Mouse (Mus musculus) lung, embryonic 15.5 days (tissue): ENCODE results near the gene Zbed3. TPM values are rescaled to one million over a fixed set of nuclear protein-coding genes. Genes with fewer than 3 reads are reported as not detected.

Source experiments
- ATAC-seq: fragments of 200-750 bp; cut with Nextera tagmentation; 2 replicates; pipeline ENCODE4 v1.8.0; 2017; ENCODE audit warnings: moderate number of reproducible peaks, borderline replicate concordance; ENCODE audit not compliant: low FRiP score, low TSS enrichment; ENCODE audit errors: extremely low read depth
- H3K27ac ChIP-seq: fragments of 300-500 bp; sonication (generic); 2 replicates; pipeline ENCODE4 v1.5.1; 2015; ENCODE audit warnings: moderate library complexity, mild to moderate bottlenecking, inconsistent platforms
- H3K27me3 ChIP-seq: fragments of 300-500 bp; sonication (generic); 2 replicates; pipeline ENCODE4 v1.6.1; 2015; ENCODE audit warnings: inconsistent platforms
- H3K36me3 ChIP-seq: fragments of 300-500 bp; sonication (generic); 2 replicates; pipeline ENCODE4 v1.6.1; 2015; ENCODE audit warnings: inconsistent platforms
- H3K4me1 ChIP-seq: fragments of 300-500 bp; sonication (generic); 2 replicates; pipeline ENCODE4 v1.6.1; 2015; ENCODE audit warnings: inconsistent platforms
- H3K4me2 ChIP-seq: fragments of 300-500 bp; sonication (generic); 2 replicates; pipeline ENCODE4 v1.6.1; 2015; ENCODE audit warnings: inconsistent platforms, mild to moderate bottlenecking, moderate library complexity
- H3K4me3 ChIP-seq: fragments of 300-500 bp; sonication (generic); 2 replicates; pipeline ENCODE4 v1.5.1; 2015; ENCODE audit warnings: mild to moderate bottlenecking, inconsistent platforms
- H3K9ac ChIP-seq: fragments of 300-500 bp; sonication (generic); 2 replicates; pipeline ENCODE4 v1.6.1; 2015; ENCODE audit warnings: inconsistent platforms
- H3K9me3 ChIP-seq: fragments of 300-500 bp; sonication (generic); 2 replicates; pipeline ENCODE4 v1.6.1; 2016; ENCODE audit warnings: inconsistent platforms
- WGBS: fragments of 180-500 bp; shearing (Covaris S2); methylation state at CpG from one replicate; pipeline ENCODE4 v1.1.7; 2015; 5-methylcytosine and 5-hydroxymethylcytosine counted together
- polyA plus RNA-seq: library from polyadenylated mRNA; unstranded; fragments of >200 nt; fragmentation: Nextera tagmentation; extraction: Ambion mirVana; gene quantifications from 2 replicates; pipeline ENCODE4 v1.2.1, GENCODE M21; 2015

The Zbed3 gene
- 65.0 and 65.6 TPM in 2 replicates for polyA plus RNA-seq

GRCm38 (mm10) chr13:95323400-95323799 lies at the start of gene Zbed3:
Gene Zbed3, plus strand, starts transcription at chr13:95323612.
- Histone ChIP-seq H3K4me3 (peak within 1 kb of the TSS; percentile 86), H3K36me3 (no peaks in the 10 kb centered on the region), H3K9me3 (no peaks in the 10 kb centered on the region), H3K27ac (peak within 1 kb of the TSS; percentile 99), H3K9ac (peak within 1 kb of the TSS; percentile 98), H3K4me2 (peak within 1 kb of the TSS; percentile 79), H3K27me3 (no peaks in the 10 kb centered on the region), H3K4me1 (peaks cover 23% of the 10 kb centered on the region)
- 88% methylated on average over 6 of the region's 6 CpGs for WGBS
- no peak for ATAC-seq

- Histone ChIP-seq H3K4me1 (peaks cover 11% of the 10 kb centered on the region), H3K36me3 (no peaks in the 10 kb centered on the region), H3K9me3 (no peaks in the 10 kb centered on the region), H3K27ac (no peak overlapping the region), H3K27me3 (no peaks in the 10 kb centered on the region), H3K4me2 (no peak overlapping the region), H3K4me3 (no peak overlapping the region), H3K9ac (no peak overlapping the region)
- WGBS, result 65% methylated on average over 4 of the region's 4 CpGs
- no peak for ATAC-seq
Observed at GRCm38 (mm10) chr13:95278426-95279025, 44.9 kb upstream of the Zbed3 start.

DNA sequence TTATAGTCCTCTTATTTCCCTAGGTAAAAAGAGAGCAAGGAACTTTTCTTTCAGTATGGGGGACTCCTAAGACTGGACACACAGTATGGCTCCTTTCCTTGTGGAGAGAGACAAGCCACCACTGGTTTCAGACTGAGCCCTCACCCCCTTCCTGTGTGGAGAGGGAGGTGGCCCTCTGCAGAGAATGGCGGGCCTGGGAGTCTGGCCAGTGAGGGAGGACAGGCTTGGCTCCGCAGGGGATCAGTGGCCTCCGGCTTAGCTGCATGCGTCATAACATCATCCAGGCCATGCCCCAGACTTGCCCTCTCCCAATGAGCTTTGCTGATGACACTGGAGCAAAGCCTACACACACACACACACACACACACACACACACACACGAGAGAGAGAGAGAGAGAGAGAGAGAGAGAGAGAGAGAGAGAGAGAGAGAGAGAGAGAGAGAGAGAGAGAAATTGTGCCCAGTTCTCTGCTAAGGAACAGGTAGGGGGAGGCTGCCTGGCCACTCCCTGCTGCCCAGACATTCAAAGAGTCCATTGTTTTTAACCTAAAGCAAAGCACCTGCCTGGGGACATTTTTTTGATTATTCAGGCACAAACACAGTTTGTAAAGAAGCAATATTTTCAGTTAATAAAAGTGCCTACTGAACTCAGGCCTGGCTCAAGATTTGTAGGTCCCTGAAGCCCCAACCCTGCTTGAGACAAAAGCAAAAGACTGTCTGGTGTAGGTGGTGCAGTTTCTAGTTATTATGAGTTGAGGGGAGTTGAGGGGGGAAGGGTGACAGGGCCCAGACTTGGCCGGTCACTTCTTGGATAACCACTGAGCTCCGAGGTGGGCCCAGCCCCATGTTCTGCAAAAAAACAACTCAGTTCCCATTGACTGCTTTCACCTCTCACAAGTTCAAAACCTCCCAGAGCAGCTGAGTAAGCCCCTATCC lies 41.4 kb upstream of the Zbed3 start:
- Histone ChIP-seq H3K9me3 (no peaks in the 10 kb centered on the region), H3K27me3 (no peaks in the 10 kb centered on the region), H3K27ac (no peak overlapping the region), H3K4me2 (no peak overlapping the region), H3K36me3 (no peaks in the 10 kb centered on the region), H3K4me3 (no peak overlapping the region), H3K9ac (no peak overlapping the region), H3K4me1 (peaks cover 8% of the 10 kb centered on the region; the same call in 1 of the 2 replicates)
- peak; percentile 88 for ATAC-seq
- 34% methylated on average over 4 of the region's 7 CpGs for WGBS

DNA sequence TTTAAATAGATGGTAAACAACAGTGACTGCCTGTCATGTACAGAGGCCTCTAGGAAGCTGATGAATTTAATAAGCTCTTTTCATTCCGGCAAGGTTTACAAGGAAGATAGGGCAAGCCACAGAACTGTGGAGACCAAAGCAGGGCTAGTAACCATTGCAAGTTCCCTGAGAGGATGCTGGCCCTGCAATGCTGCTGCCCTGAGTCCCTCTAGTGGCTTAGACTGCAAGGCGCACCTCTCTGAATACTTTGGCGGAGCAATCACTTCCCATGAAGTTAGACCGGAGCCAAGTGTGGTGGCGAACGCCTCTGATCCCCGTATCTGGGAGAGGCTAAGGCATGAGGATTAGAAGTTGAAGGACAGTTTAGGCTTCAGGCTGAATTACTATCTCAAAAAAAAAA lies 36.4 kb upstream of the Zbed3 start:
- Histone ChIP-seq H3K4me3 (no peak overlapping the region), H3K27ac (no peak overlapping the region), H3K27me3 (no peaks in the 10 kb centered on the region), H3K4me2 (no peak overlapping the region), H3K36me3 (no peaks in the 10 kb centered on the region), H3K4me1 (no peaks in the 10 kb centered on the region), H3K9me3 (no peaks in the 10 kb centered on the region), H3K9ac (no peak overlapping the region)
- ATAC-seq, result peak; percentile 75; the same call in 1 of the 2 replicates
- WGBS, result 4% methylated on average over 7 of the region's 7 CpGs

- ATAC-seq, result no peak
- H3K4me1 ChIP-seq, result no peaks in the 10 kb centered on the region
- no peaks in the 10 kb centered on the region for H3K27me3 ChIP-seq
- no peak overlapping the region for H3K9ac ChIP-seq
- H3K27ac ChIP-seq, result no peak overlapping the region
- no peak overlapping the region for H3K4me3 ChIP-seq
- H3K9me3 ChIP-seq, result no peaks in the 10 kb centered on the region
- WGBS, result 58% methylated on average over 7 of the region's 7 CpGs
- H3K36me3 ChIP-seq, result no peaks in the 10 kb centered on the region
- H3K4me2 ChIP-seq, result no peak overlapping the region
Observed at GRCm38 (mm10) chr13:95288027-95288426, 35.4 kb upstream of the Zbed3 start.

- Histone ChIP-seq H3K27ac (no peak overlapping the region), H3K36me3 (no peaks in the 10 kb centered on the region), H3K4me2 (no peak overlapping the region), H3K9me3 (no peaks in the 10 kb centered on the region), H3K9ac (no peak overlapping the region), H3K4me1 (no peaks in the 10 kb centered on the region), H3K27me3 (no peaks in the 10 kb centered on the region), H3K4me3 (no peak overlapping the region)
- no peak for ATAC-seq
- 85% methylated on average over 4 of the region's 4 CpGs for WGBS
Observed at GRCm38 (mm10) chr13:95291983-95292382, 31.4 kb upstream of the Zbed3 start.

DNA sequence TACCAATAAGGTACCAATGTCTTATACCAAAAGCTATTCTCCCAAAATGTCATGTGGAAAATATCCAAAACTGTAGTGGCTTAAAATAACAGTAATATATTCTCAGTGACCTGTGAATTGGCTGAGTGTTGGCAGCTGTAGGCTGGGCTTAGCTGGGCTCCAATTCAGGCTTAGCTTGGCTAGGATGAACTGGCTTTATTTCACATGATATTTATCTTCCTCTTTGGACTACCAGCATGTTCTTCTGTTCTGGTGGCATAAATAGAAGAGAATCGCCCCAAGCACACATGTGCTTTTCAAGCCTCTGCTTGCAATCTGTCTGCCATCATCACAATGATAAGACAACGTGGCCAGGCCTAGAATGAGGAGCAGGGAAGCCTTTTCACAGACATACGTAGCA lies 23.5 kb upstream of the Zbed3 start:
- H3K4me3 ChIP-seq, result no peak overlapping the region
- no peak overlapping the region for H3K27ac ChIP-seq
- no peak overlapping the region for H3K9ac ChIP-seq
- no peaks in the 10 kb centered on the region for H3K4me1 ChIP-seq
- no peaks in the 10 kb centered on the region for H3K9me3 ChIP-seq
- H3K36me3 ChIP-seq, result no peaks in the 10 kb centered on the region
- no peak for ATAC-seq
- WGBS, result 47% methylated on average over 3 of the region's 3 CpGs
- no peaks in the 10 kb centered on the region for H3K27me3 ChIP-seq
- H3K4me2 ChIP-seq, result no peak overlapping the region

DNA sequence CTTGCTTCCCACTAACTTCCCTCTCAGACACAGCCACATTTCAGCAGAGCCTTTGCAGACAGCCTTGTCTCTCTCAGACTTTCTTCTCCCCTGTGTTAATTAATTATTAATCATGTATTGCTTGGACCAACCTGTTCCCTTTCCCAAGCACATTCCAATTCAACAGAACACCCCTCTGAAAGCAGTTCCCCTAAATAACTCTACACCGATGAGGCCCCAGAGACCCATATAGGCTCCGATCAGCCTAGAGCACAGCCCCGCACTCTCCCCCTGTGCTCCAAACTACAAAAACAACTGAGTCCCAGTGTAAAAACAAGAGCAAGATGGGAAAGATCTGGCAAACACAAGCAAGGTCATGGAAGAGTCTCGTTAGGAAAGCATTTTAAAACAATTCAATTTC lies 16.8 kb upstream of the Zbed3 start:
- no peaks in the 10 kb centered on the region for H3K4me1 ChIP-seq
- no peak for ATAC-seq
- no peak overlapping the region for H3K9ac ChIP-seq
- no peak overlapping the region for H3K4me3 ChIP-seq
- no peaks in the 10 kb centered on the region for H3K9me3 ChIP-seq
- no peak overlapping the region for H3K4me2 ChIP-seq
- no peaks in the 10 kb centered on the region for H3K27me3 ChIP-seq
- no peak overlapping the region for H3K27ac ChIP-seq
- no peaks in the 10 kb centered on the region for H3K36me3 ChIP-seq
- 53% methylated on average over 4 of the region's 4 CpGs for WGBS

DNA sequence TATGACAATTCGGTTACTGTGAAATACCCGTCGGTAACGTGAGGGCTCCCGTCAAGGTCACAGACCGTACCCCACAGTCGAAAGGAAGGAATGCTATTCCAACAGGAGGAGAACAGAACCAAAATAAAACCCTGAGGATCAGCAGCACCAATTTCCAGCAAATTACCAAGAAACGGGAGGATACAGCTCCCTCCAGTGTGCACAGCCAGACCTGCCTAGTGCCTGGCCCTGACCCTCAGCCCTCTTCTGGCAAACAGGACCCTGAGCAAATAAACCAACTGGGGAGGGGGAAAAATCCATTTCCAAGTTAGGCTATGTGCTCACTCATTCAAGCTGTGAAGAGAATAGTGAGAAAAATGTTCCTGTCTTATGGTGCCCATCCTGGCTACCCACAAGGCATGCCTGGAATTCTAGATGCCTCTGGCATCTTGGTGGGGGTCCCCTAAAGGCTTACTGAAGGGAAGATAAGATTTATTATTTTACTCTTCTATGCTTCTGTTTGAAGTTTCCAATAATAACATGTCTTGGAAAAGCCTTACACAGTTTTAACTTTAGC lies 16.2 kb upstream of the Zbed3 start:
- WGBS, result 58% methylated on average over 8 of the region's 8 CpGs
- Histone ChIP-seq H3K4me3 (no peak overlapping the region), H3K4me2 (no peak overlapping the region)

GRCm38 (mm10) chr13:95312016-95312415 lies 11.4 kb upstream of the Zbed3 start:
- no peak for ATAC-seq
- Histone ChIP-seq H3K4me2 (no peak overlapping the region), H3K4me1 (peaks cover 5% of the 10 kb centered on the region; the same call in 1 of the 2 replicates), H3K27me3 (no peaks in the 10 kb centered on the region), H3K27ac (no peak overlapping the region), H3K9me3 (no peaks in the 10 kb centered on the region), H3K9ac (no peak overlapping the region), H3K4me3 (no peak overlapping the region), H3K36me3 (no peaks in the 10 kb centered on the region)
- WGBS, result 82% methylated on average over 6 of the region's 6 CpGs

More for the DNA sequence above, 16.2 kb upstream of the Zbed3 start:
- no peaks in the 10 kb centered on the region for H3K36me3 ChIP-seq
- H3K4me1 ChIP-seq, result no peaks in the 10 kb centered on the region
- ATAC-seq, result no peak
- H3K27me3 ChIP-seq, result no peaks in the 10 kb centered on the region
- H3K9ac ChIP-seq, result no peak overlapping the region
- no peaks in the 10 kb centered on the region for H3K9me3 ChIP-seq
- H3K27ac ChIP-seq, result no peak overlapping the region

GRCm38 (mm10) chr13:95319153-95319552 lies 4.3 kb upstream of the Zbed3 start:
- no peaks in the 10 kb centered on the region for H3K36me3 ChIP-seq
- H3K9me3 ChIP-seq, result no peaks in the 10 kb centered on the region
- H3K27me3 ChIP-seq, result no peaks in the 10 kb centered on the region
- H3K9ac ChIP-seq, result no peak overlapping the region
- H3K4me1 ChIP-seq, result peaks cover 5% of the 10 kb centered on the region; the same call in 1 of the 2 replicates
- no peak overlapping the region for H3K4me3 ChIP-seq
- WGBS, result 69% methylated on average over 6 of the region's 6 CpGs
- H3K27ac ChIP-seq, result no peak overlapping the region
- ATAC-seq, result no peak
- no peak overlapping the region for H3K4me2 ChIP-seq

- Histone ChIP-seq H3K9me3 (no peaks in the 10 kb centered on the region), H3K27me3 (no peaks in the 10 kb centered on the region), H3K4me2 (no peak overlapping the region), H3K27ac (no peak overlapping the region), H3K9ac (no peak overlapping the region), H3K4me3 (no peak overlapping the region), H3K36me3 (no peaks in the 10 kb centered on the region), H3K4me1 (peaks cover 3% of the 10 kb centered on the region; the same call in 1 of the 2 replicates)
- 54% methylated on average over 4 of the region's 4 CpGs for WGBS
- ATAC-seq, result no peak
Observed at GRCm38 (mm10) chr13:95320451-95320850, 3.0 kb upstream of the Zbed3 start.
